Mouse (Mus musculus) MEL-GATA-1-ER (cell line): Measurements from ENCODE around the gene Gstm4.
"Not testable (repeated sequence)": the region's sequence is repeated elsewhere in the genome, so short reads cannot be mapped to it uniquely, and the experiment has no call there.

ENCODE experiments used
- DNase-seq: peaks from one replicate; pipeline ENCODE4 v3.0.0-alpha.2; 2012; ENCODE audit warnings: low read depth; ENCODE audit errors: extremely low read depth

The Gstm4 gene

DNA sequence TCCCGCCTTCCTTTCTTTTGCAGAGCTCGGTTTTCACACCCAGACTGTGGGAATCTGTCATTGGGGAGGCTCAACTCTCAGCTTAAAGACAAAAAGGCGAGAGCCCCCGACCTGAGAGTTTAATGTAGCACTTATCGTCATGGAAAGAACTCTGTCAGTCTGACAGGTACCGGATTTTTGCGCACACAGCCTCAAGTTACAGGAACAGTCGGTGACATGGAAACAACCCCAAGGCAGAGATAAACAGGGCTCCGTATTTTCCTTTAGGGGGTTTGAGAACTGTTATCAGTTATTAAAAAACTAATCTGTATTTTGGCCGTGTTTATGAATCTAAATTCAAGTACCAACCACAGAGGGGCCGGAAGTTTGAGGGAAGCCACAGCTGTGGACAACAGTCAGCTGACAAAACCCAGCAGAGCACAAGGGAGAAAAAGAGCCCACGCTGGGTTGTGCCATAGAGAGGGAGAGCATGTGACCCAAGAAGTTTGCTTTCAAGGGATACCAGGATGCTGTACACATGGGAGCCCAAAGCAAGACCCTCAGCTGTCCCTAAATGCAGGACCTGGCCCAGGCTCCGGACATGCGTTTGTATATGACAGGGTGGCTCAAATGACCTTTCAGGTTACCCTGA is 26.4 kb downstream of the Gstm4 start:
- DNase-seq, result no peak

DNA sequence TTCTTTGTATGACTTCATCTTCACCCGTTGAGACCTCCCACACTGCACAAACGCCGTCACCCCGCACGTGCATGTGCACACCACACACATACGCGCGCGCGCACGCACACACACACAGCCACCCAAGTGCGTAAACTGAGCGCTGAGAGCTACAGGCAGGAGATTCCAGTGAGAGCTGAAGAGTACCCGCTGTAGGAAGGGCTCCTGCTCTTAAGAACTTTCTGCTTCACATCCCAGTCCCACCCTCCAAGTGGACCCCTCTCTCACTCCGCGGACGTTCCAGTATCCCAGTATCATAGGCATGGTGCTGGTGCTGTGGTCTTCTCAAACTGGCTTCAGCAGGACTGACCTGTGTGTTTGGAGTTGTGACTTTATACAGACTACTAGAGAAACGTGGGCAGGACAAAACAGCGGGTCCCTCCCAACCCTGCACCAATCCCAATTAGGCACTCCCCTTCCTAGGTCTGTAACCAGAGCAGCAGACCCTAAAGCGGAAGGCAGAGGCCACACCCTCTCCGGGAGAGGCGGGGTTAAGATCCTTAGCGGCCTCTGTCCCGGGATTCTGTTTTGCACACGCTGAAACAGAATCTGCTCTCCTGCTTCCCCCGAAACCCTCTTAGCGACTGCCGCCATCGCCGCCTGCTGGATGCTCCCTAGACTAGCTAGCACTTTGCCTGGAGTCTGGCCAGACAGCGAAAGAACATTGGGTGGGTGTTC is 27.1 kb downstream of the Gstm4 start, which contains the start of gene Gstm1:
Gstm1 (minus strand) TSS at position 501 of the 717 bp plus-strand sequence.
- peak; percentile 97 for DNase-seq

DNA sequence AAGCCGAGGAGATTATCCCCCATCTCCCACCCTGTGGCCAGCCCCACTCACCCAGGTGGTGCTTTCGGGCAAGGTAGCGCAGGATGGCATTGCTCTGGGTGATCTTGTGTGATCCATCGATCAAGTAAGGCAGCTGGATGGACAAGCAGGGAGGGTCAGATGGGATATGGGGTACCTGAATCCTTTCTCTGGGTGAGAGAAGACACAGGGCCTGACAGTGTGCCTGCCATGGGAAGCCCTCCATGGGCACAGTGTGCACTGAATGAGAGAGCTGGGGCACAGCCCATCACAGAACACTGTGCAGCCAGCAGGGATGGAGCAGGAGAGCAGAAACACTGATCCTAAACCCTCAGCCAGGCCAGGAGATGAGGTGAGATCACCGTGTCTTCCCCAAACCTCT is 28.2 kb downstream of the Gstm4 start:
- DNase-seq, result not testable (repeated sequence)

DNA sequence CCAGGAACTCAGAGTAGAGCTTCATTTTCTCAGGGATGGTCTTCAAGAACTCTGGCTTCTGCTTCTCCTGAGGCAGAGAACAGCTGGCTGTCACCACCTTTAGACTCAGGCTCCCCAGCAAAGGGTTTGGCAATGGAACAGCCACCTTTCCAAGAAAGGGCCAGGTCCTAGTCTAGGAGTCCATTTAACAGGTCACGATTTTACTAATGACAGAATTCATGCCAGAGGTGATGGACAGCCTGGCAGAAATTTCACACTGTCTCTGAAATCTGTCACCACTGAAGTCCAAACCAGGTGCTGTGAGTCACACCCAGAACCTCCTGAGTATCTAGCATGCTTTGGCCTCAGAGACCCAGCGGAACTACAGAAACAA is 29.7 kb downstream of the Gstm4 start:
- DNase-seq, result no peak

GRCm38 (mm10) chr3:108014098-108014973 is 30.4 kb downstream of the Gstm4 start:
- no peak for DNase-seq

DNA sequence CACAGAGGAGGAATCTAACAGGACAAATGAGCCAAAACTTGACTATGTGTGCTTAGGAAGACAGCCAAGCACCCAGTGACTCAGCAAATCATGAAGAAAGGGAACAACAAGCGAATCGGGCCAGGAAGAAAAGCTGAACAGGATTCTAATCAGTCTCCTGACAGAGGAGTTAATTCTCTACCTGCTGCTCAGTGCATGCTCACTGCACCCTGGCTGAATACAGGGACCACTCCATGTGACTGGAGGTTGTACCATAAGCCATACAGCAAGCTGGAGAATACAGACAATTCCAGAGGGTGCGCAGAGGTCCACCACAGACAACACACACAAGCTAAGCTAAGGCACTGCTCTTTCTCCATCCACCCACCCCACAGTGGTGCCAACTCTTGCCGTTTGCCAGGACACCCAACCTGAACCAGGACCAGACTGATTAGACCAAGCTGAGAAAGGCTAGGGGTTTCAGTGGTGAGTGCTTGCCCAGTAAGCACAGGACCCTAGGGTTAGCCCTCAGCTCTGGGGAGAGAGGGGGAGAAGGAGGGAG is 31.3 kb downstream of the Gstm4 start:
- DNase-seq, result peak; percentile 73

DNA sequence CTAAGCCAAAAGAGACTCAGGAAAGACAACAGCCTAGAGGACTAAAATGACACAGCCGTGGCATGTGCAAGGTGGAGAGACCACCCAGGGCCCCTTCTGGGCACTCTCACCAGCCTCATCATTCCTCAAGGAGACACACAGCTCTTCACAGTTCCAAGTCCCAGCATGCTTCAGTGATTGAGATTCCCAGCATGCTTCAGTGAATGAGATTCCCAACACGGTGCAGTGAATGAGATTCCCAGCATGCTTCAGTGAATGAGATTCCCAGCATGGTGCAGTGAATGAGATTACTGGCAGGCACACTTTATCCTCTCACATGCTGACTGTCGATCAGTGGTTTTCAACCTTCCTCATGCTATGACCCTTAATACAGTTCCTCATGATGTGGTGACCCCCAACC is 33.1 kb downstream of the Gstm4 start:
- DNase-seq, result no peak

DNA sequence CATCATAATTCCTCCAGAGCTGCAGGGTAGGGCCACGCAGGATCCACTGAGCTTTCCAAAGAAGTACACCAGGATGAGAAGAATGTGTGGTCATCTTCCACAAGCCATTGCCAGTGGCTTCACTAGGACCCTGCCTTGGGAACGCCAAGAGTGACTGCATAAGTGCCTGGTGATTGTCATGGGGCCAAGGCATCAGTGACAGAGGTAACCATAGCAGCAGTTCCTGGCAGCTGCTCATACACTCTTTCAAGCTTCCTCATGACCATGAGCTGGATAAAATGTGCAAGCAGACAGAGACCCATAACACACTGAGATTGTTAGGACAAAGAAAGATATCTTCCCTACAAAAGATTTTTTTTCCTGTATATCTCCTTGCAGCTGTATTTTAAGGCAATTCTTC is 34.4 kb downstream of the Gstm4 start:
- DNase-seq, result no peak

DNA sequence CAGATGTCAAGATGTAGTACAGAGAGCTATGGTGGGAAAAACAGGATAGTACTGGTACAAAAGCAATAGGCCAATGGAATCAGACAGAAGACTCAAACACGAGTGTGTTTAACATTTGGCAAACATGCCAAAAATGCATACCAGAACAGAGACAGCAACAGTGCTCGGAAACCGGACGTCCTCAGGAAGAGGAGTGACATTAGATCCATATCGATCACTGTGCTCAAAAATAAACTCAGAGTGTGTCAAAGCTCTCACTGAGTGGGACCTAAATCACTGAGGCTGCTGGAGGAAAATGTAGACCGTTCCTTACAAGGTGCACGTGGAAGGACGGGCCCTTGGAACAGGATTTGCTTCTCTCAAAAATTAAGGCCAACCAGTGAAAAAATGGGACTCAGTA is 42.7 kb downstream of the Gstm4 start:
- no peak for DNase-seq

- no peak for DNase-seq
These were observed 45.2 kb downstream of the Gstm4 start for GRCm38 (mm10) chr3:107999491-107999890.

- no peak for DNase-seq
These were observed 46.1 kb downstream of the Gstm4 start for GRCm38 (mm10) chr3:107998591-107998990.

DNA sequence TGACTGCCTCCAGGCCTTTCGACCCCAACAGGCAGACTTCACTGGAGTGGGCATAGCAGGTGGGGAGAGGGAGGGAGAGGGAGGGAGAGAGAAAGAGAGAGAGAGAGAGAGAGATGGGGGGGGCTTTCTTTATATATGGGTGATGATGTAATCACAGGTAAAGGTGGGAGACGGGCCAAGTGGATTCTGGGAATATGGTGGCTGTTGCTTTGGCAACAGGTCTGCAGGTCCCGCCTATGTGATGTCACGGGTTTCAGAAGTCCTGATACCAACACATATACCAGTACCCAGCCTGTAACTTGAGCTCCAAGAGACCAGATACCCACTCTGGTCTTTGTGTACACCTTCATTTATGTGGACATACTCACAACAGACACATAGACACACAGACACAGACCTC is 48.1 kb downstream of the Gstm4 start:
- DNase-seq, result no peak

DNA sequence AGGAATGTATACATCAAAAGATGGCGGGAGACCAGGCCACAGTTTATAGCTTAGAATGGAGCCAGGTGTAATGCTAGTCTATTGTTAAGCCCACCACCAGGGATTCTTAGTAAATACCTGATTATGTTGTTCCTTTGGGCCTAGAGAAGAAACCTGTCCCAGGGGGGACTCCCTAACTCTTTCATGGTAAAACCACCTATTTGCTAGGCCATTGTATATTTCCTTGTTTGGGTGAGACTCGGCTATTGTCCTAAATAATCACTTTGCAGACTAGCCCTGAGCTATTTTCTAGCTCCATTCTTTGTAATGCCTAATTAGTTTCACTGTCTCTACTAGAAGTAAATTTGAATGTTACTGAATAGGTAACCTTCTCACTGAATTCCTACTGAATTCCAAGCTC is 48.7 kb downstream of the Gstm4 start:
- not testable (repeated sequence) for DNase-seq
